Mouse (Mus musculus): Measurements from ENCODE around the gene Cfap74. TPM values are rescaled to one million over a fixed set of nuclear protein-coding genes. Genes with fewer than 3 reads are reported as not detected.
"Not testable (repeated sequence)": the region's sequence is repeated elsewhere in the genome, so short reads cannot be mapped to it uniquely, and the experiment has no call there.

Cfap74 gene
- polyA plus RNA-seq, 1 experiment from 2014 or later = 3.8 TPM

GRCm38 (mm10) chr4:155413641-155414335 is 4.8 kb downstream of the Cfap74 start:
- Histone ChIP-seq H3K27ac (no peak overlapping the region), H3K4me3 (replicated peaks) (no peak overlapping the region), H3K4me1 (replicated peaks) (peaks cover 7% of the 10 kb centered on the region), H3K27me3 (no peaks in the 10 kb centered on the region), H3K36me3 (no peaks in the 10 kb centered on the region), H3K4me2 (replicated peaks) (no peak overlapping the region), H3K9me3 (no peaks in the 10 kb centered on the region), H3K9ac (replicated peaks) (no peak overlapping the region)
- ATAC-seq = no peak
- WGBS = 93% methylated on average over 11 of the region's 11 CpGs

GRCm38 (mm10) chr4:155414656-155415235 is 5.8 kb downstream of the Cfap74 start:
- no peaks in the 10 kb centered on the region for H3K9me3 ChIP-seq
- H3K4me2 ChIP-seq (replicated peaks) = no peak overlapping the region
- H3K27ac ChIP-seq = no peak overlapping the region
- H3K4me1 ChIP-seq (replicated peaks) = peaks cover 5% of the 10 kb centered on the region
- H3K27me3 ChIP-seq = no peaks in the 10 kb centered on the region
- peaks cover 4% of the 10 kb centered on the region; the same call in 1 of the 2 replicates for H3K36me3 ChIP-seq
- no peak overlapping the region for H3K4me3 ChIP-seq (replicated peaks)
- no peak for ATAC-seq
- 86% methylated on average over 9 of the region's 9 CpGs for WGBS
- H3K9ac ChIP-seq (replicated peaks) = no peak overlapping the region

- 83% methylated on average over 3 of the region's 3 CpGs for WGBS
- ATAC-seq = no peak
- Histone ChIP-seq H3K9ac (replicated peaks) (no peak overlapping the region), H3K27me3 (no peaks in the 10 kb centered on the region), H3K27ac (no peak overlapping the region), H3K9me3 (no peaks in the 10 kb centered on the region), H3K4me3 (replicated peaks) (no peak overlapping the region), H3K36me3 (peaks cover 14% of the 10 kb centered on the region), H3K4me1 (replicated peaks) (no peaks in the 10 kb centered on the region), H3K4me2 (replicated peaks) (no peak overlapping the region)
These were observed 11.1 kb downstream of the Cfap74 start for GRCm38 (mm10) chr4:155420137-155420536.

GRCm38 (mm10) chr4:155421412-155422370 is 12.7 kb downstream of the Cfap74 start:
- H3K4me2 ChIP-seq (replicated peaks); H3K4me3 ChIP-seq (replicated peaks); H3K27me3 ChIP-seq; H3K27ac ChIP-seq; H3K9me3 ChIP-seq; H3K4me1 ChIP-seq (replicated peaks); H3K9ac ChIP-seq (replicated peaks); ATAC-seq: not testable (repeated sequence)
- peaks cover 14% of the 10 kb centered on the region for H3K36me3 ChIP-seq
- WGBS = 90% methylated on average over 21 of the region's 30 CpGs

GRCm38 (mm10) chr4:155423988-155424387 is 15.0 kb downstream of the Cfap74 start:
- Histone ChIP-seq H3K36me3 (peaks cover 14% of the 10 kb centered on the region), H3K27ac (no peak overlapping the region), H3K9me3 (no peaks in the 10 kb centered on the region), H3K4me1 (replicated peaks) (no peaks in the 10 kb centered on the region), H3K9ac (replicated peaks) (no peak overlapping the region), H3K27me3 (no peaks in the 10 kb centered on the region), H3K4me3 (replicated peaks) (no peak overlapping the region), H3K4me2 (replicated peaks) (no peak overlapping the region)
- WGBS = 91% methylated on average over 5 of the region's 5 CpGs
- no peak for ATAC-seq

GRCm38 (mm10) chr4:155426272-155426671 is 17.3 kb downstream of the Cfap74 start:
- H3K36me3 ChIP-seq = 0 out of 2 replicates have a peak, but pooled peaks cover under 1% of the 10 kb centered on the region
- no peaks in the 10 kb centered on the region for H3K4me1 ChIP-seq (replicated peaks)
- ATAC-seq = no peak
- WGBS = 84% methylated on average over 6 of the region's 6 CpGs
- no peak overlapping the region for H3K4me2 ChIP-seq (replicated peaks)
- no peak overlapping the region for H3K27ac ChIP-seq
- no peaks in the 10 kb centered on the region for H3K27me3 ChIP-seq
- no peak overlapping the region for H3K4me3 ChIP-seq (replicated peaks)
- no peaks in the 10 kb centered on the region for H3K9me3 ChIP-seq
- no peak overlapping the region for H3K9ac ChIP-seq (replicated peaks)

GRCm38 (mm10) chr4:155428442-155428841 is 19.5 kb downstream of the Cfap74 start:
- Histone ChIP-seq H3K9ac (replicated peaks) (no peak overlapping the region), H3K4me1 (replicated peaks) (no peaks in the 10 kb centered on the region), H3K9me3 (no peaks in the 10 kb centered on the region), H3K36me3 (no peaks in the 10 kb centered on the region), H3K4me2 (replicated peaks) (no peak overlapping the region), H3K27me3 (no peaks in the 10 kb centered on the region), H3K4me3 (replicated peaks) (no peak overlapping the region), H3K27ac (no peak overlapping the region)
- ATAC-seq = no peak

GRCm38 (mm10) chr4:155429202-155429601 is 20.2 kb downstream of the Cfap74 start:
- no peaks in the 10 kb centered on the region for H3K9me3 ChIP-seq
- no peak overlapping the region for H3K4me3 ChIP-seq (replicated peaks)
- no peaks in the 10 kb centered on the region for H3K27me3 ChIP-seq
- H3K4me1 ChIP-seq (replicated peaks) = no peaks in the 10 kb centered on the region
- no peak overlapping the region for H3K9ac ChIP-seq (replicated peaks)
- no peaks in the 10 kb centered on the region for H3K36me3 ChIP-seq
- WGBS = 88% methylated on average over 3 of the region's 3 CpGs
- no peak overlapping the region for H3K27ac ChIP-seq
- ATAC-seq = no peak
- H3K4me2 ChIP-seq (replicated peaks) = no peak overlapping the region

GRCm38 (mm10) chr4:155432358-155432757 is 23.4 kb downstream of the Cfap74 start:
- Histone ChIP-seq H3K9me3 (no peaks in the 10 kb centered on the region), H3K4me3 (replicated peaks) (no peak overlapping the region), H3K4me2 (replicated peaks) (no peak overlapping the region), H3K27ac (no peak overlapping the region), H3K36me3 (no peaks in the 10 kb centered on the region), H3K9ac (replicated peaks) (no peak overlapping the region), H3K27me3 (no peaks in the 10 kb centered on the region), H3K4me1 (replicated peaks) (no peaks in the 10 kb centered on the region)
- WGBS = 92% methylated on average over 6 of the region's 6 CpGs
- no peak for ATAC-seq

- ATAC-seq = no peak
- Histone ChIP-seq H3K9me3 (no peaks in the 10 kb centered on the region), H3K36me3 (no peaks in the 10 kb centered on the region), H3K4me3 (replicated peaks) (no peak overlapping the region), H3K9ac (replicated peaks) (no peak overlapping the region), H3K4me2 (replicated peaks) (no peak overlapping the region), H3K27ac (no peak overlapping the region), H3K4me1 (replicated peaks) (no peaks in the 10 kb centered on the region), H3K27me3 (no peaks in the 10 kb centered on the region)
- 90% methylated on average over 5 of the region's 5 CpGs for WGBS
These were observed 25.0 kb downstream of the Cfap74 start for GRCm38 (mm10) chr4:155433993-155434392.

GRCm38 (mm10) chr4:155442808-155443207 is 33.8 kb downstream of the Cfap74 start:
- no peak overlapping the region for H3K4me2 ChIP-seq (replicated peaks)
- H3K27ac ChIP-seq = no peak overlapping the region
- no peaks in the 10 kb centered on the region for H3K36me3 ChIP-seq
- 84% methylated on average over 3 of the region's 3 CpGs for WGBS
- no peaks in the 10 kb centered on the region for H3K27me3 ChIP-seq
- H3K9me3 ChIP-seq = no peaks in the 10 kb centered on the region
- no peak overlapping the region for H3K9ac ChIP-seq (replicated peaks)
- H3K4me3 ChIP-seq (replicated peaks) = no peak overlapping the region
- ATAC-seq = no peak
- H3K4me1 ChIP-seq (replicated peaks) = no peaks in the 10 kb centered on the region

- Histone ChIP-seq H3K9me3 (no peaks in the 10 kb centered on the region), H3K4me3 (replicated peaks) (no peak overlapping the region), H3K36me3 (no peaks in the 10 kb centered on the region), H3K9ac (replicated peaks) (no peak overlapping the region), H3K4me2 (replicated peaks) (no peak overlapping the region), H3K27ac (no peak overlapping the region), H3K27me3 (no peaks in the 10 kb centered on the region), H3K4me1 (replicated peaks) (no peaks in the 10 kb centered on the region)
- 32% methylated on average over 10 of the region's 10 CpGs for WGBS
- ATAC-seq = no peak
These were observed 42.6 kb downstream of the Cfap74 start for GRCm38 (mm10) chr4:155451597-155451996.
